Mouse (Mus musculus) thymus, adult 2 months (tissue): ENCODE data around the gene Kcnmb1. TPM values are rescaled to one million over a fixed set of nuclear protein-coding genes. Genes with fewer than 3 reads are reported as not detected.

Experiments
- DNase-seq: peaks from one replicate; pipeline ENCODE4 v3.0.0; 2021
- H3K27ac ChIP-seq: fragments of 200-500 bp; 2 replicates; pipeline ENCODE4 v1.5.1; 2012; ENCODE audit warnings: low read length, control low read depth; ENCODE audit not compliant: control insufficient read depth, insufficient read depth
- H3K27me3 ChIP-seq: fragments of 200-500 bp; 2 replicates; pipeline ENCODE4 v1.6.1; 2012; ENCODE audit warnings: mild to moderate bottlenecking, low read length, moderate library complexity, mixed read lengths; ENCODE audit not compliant: control insufficient read depth, insufficient read depth
- H3K36me3 ChIP-seq: fragments of 200-500 bp; 2 replicates; pipeline ENCODE4 v1.6.1; 2012; ENCODE audit warnings: mild to moderate bottlenecking, low read length, moderate library complexity; ENCODE audit not compliant: control insufficient read depth, insufficient read depth
- H3K4me1 ChIP-seq: fragments of 200-500 bp; replicated peaks from 2 replicates; pipeline ENCODE4 v1.6.1; 2012; ENCODE audit warnings: low read length; ENCODE audit not compliant: control insufficient read depth, insufficient read depth
- H3K4me3 ChIP-seq: fragments of 200-500 bp; 2 replicates; pipeline ENCODE4 v1.5.1; 2012; ENCODE audit warnings: mild to moderate bottlenecking, low read length, control low read depth, moderate library complexity; ENCODE audit not compliant: control insufficient read depth, insufficient read depth
- CTCF ChIP-seq: fragments of 200-500 bp; IDR thresholded peaks from 2 replicates; pipeline ENCODE4 v1.5.1; 2012; ENCODE audit warnings: mild to moderate bottlenecking, control low read depth, low read length, moderate library complexity, borderline replicate concordance; ENCODE audit not compliant: control insufficient read depth, poor library complexity, insufficient read depth; ENCODE audit errors: extremely low read depth
- POLR2A ChIP-seq: fragments of 200-500 bp; IDR thresholded peaks from 2 replicates; pipeline ENCODE4 v1.6.1; 2012; ENCODE audit warnings: mild to moderate bottlenecking, low read length, control low read depth, moderate library complexity; ENCODE audit not compliant: control insufficient read depth, poor library complexity, insufficient read depth; ENCODE audit errors: extremely low read depth
- WGBS: fragments of 180-500 bp; shearing (Covaris S2); methylation state at CpG from one replicate; pipeline ENCODE4 v1.1.7; 2018; 5-methylcytosine and 5-hydroxymethylcytosine counted together
- polyA plus RNA-seq: library from polyadenylated mRNA; depleted of rRNA; stranded (reverse); fragments of >200 nt; gene quantifications from 2 replicates; pipeline ENCODE4 v1.2.3, GENCODE M21; 2012

The Kcnmb1 gene
- polyA plus RNA-seq, 1 experiment: 0.50 TPM

GRCm38 (mm10) chr11:33955982-33956381, 6.8 kb upstream of the Kcnmb1 start:
- Histone ChIP-seq H3K27me3 (no peaks in the 10 kb centered on the region), H3K4me1 (peaks cover 6% of the 10 kb centered on the region), H3K36me3 (no peaks in the 10 kb centered on the region), H3K4me3 (no peak overlapping the region), H3K27ac (no peak overlapping the region)
- DNase-seq: no peak
- TF ChIP-seq POLR2A: no peak
- TF ChIP-seq CTCF: no peak
- WGBS: 89% methylated on average over 4 of the region's 4 CpGs

- Histone ChIP-seq H3K4me1 (peaks cover 5% of the 10 kb centered on the region), H3K27me3 (no peaks in the 10 kb centered on the region), H3K36me3 (no peaks in the 10 kb centered on the region), H3K4me3 (no peak overlapping the region), H3K27ac (no peak overlapping the region)
- DNase-seq: no peak
- TF ChIP-seq CTCF (no peak), POLR2A (no peak)
- WGBS: 83% methylated on average over 5 of the region's 5 CpGs
Measured at GRCm38 (mm10) chr11:33956623-33957022, 6.2 kb upstream of the Kcnmb1 start.

GRCm38 (mm10) chr11:33957595-33957994, 5.2 kb upstream of the Kcnmb1 start:
- H3K4me1 ChIP-seq: no peaks in the 10 kb centered on the region
- H3K4me3 ChIP-seq: no peak overlapping the region
- 91% methylated on average over 6 of the region's 6 CpGs for WGBS
- DNase-seq: no peak
- H3K27me3 ChIP-seq: no peaks in the 10 kb centered on the region
- H3K27ac ChIP-seq: no peak overlapping the region
- H3K36me3 ChIP-seq: no peaks in the 10 kb centered on the region
- no peak for TF ChIP-seq CTCF
- no peak for TF ChIP-seq POLR2A

DNA sequence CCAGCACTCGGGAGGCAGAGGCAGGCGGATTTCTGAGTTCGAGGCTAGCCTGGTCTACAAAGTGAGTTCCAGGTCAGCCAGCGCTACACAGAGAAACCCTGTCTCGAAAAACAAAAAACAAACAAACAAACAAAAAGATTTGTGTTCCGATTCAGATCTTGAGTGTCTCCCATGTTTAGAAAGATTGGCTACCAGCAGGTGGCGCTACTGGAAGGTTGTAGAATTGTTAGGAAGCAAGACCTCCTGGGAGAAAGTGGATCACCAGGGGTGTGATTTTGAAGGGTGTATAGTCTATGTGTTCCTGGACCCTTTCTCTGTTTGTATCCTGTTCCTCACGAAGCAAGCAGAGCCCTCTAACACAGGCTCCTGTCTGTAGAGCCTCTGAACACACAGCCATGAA, 4.1 kb upstream of the Kcnmb1 start:
- no peaks in the 10 kb centered on the region for H3K36me3 ChIP-seq
- WGBS: 75% methylated on average over 8 of the region's 8 CpGs
- TF ChIP-seq POLR2A (no peak), CTCF (no peak)
- no peaks in the 10 kb centered on the region for H3K27me3 ChIP-seq
- DNase-seq: peak; percentile 67
- H3K4me3 ChIP-seq: no peak overlapping the region
- no peaks in the 10 kb centered on the region for H3K4me1 ChIP-seq
- no peak overlapping the region for H3K27ac ChIP-seq

DNA sequence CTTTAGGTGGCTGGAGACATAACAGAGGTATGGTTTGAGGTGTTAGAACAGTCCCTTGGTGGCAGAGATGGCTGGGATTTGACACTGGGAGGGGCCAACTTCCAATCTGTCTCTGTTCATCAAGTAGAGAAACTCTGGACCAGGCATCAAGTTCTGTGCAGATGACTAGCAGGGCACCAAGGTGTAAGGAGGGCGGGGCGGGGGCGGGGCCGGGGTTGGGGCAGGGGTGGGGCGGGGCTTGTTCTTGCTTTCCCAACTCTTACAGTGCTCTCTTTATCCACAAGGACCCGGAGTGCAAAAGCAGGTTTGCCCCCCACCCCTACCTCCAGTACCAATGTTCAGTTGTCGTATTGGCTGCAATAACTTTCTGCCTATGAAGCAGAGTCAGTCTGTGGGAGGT, 635 bp upstream of the Kcnmb1 start:
- Histone ChIP-seq H3K36me3 (no peaks in the 10 kb centered on the region), H3K27me3 (no peaks in the 10 kb centered on the region), H3K4me3 (no peak overlapping the region), H3K4me1 (peaks cover 3% of the 10 kb centered on the region; the same call in 1 of the 2 replicates), H3K27ac (no peak overlapping the region)
- TF ChIP-seq POLR2A (no peak), CTCF (no peak)
- WGBS: 85% methylated on average over 7 of the region's 7 CpGs
- DNase-seq: no peak

DNA sequence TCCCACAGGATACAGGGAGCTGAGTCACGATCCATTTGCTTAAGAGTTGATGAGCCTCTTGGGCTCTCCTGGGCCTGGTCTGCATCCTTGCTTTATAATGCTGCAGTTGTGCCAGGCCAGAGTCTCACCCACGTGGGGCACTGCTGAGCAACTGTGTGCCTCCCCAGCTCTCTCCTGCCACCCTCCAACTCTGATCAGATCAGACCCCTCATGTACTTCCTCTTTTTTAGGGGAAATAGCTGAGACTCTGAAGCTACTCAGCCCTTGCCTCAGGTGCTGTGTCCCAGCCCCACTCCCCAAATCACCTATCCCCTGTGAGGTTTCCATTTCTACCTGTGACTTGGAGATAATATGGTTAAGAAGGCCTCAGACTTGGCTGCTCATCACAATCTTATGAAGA, 2.6 kb downstream of the Kcnmb1 start:
- DNase-seq: peak; percentile 32
- no peaks in the 10 kb centered on the region for H3K36me3 ChIP-seq
- H3K4me3 ChIP-seq: no peak overlapping the region
- WGBS: 14% methylated on average over 2 of the region's 2 CpGs
- no peaks in the 10 kb centered on the region for H3K27me3 ChIP-seq
- no peak overlapping the region for H3K27ac ChIP-seq
- H3K4me1 ChIP-seq: peaks cover 6% of the 10 kb centered on the region; the same call in 1 of the 2 replicates
- TF ChIP-seq POLR2A: no peak
- TF ChIP-seq CTCF: no peak

DNA sequence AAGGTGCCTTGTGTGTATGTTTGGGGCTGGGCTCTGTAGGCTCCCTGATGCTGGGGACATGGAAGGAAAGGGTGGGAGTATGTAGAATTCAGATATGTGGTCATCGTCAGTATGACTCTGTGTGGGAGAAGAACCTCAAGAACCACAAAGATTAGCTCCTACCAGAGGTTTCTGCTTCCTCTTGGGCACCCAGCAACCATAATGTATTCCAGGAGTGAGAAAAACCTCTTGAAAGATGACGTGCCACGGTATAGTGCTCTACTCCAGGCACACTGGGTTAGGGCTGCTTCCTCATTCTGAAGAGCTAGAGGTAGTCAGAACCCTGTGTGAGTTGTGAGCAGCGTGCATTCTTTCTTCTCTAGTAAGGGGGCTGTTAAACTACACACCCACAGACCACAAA, 4.9 kb downstream of the Kcnmb1 start:
- Histone ChIP-seq H3K27ac (no peak overlapping the region), H3K36me3 (no peaks in the 10 kb centered on the region), H3K4me1 (peaks cover 10% of the 10 kb centered on the region; the same call in 1 of the 2 replicates), H3K4me3 (no peak overlapping the region), H3K27me3 (no peaks in the 10 kb centered on the region)
- TF ChIP-seq POLR2A (no peak), CTCF (no peak)
- WGBS: 19% methylated on average over 4 of the region's 4 CpGs
- no peak for DNase-seq
